In the genomic region with DNA sequence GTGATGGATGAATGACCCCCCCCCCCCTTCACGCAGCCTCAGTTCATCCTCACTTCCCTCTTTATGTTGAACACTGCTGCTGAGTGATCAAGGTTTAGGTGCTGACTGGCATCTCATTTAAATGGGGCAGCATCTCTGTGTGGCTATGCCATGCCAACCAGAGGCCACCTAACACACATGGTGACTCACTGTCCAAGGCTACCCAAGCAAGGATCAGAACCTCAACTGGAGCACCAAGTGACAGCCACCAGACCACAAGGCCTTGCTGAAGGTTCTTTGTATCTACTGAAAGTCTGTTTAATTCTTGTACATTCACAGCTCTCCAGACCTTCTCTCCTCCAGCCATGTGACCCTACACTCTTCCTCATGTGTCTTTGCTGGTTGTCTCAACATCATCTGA, we compare ENCODE assay signal across 14 mouse cellular contexts.
"Had no signal": no experiment of that assay in that cellular context is flagged by ENCODE, and none has a peak within 500 bp of the region (broad histone marks: within the 10 kb centered on the region; RNA-seq: fewer than 3 reads in every experiment).

No protein-coding gene starts in this region.

- DNase-seq: gastrocnemius, postnatal 14 days; gastrocnemius, postnatal 36 days; heart, adult 11 months; heart, adult 2 months; heart, postnatal 14 days; heart, postnatal 36 days; kidney, adult 11 months; kidney, adult 2 months; kidney, adult 9 months; kidney, postnatal 14 days; kidney, postnatal 36 days; layer of hippocampus, adult 9-11 months; layer of hippocampus, postnatal 36 days; left cerebral cortex, postnatal 4 days had no signal
